Mouse (Mus musculus) erythroblast, embryonic 14.5 days (primary cell): ENCODE measurements around the gene Zfp14.

ENCODE experiments used
- GATA1 ChIP-seq: IDR thresholded peaks from 2 replicates; pipeline ENCODE4 v1.6.1; 2012; ENCODE audit warnings: low read length, inconsistent platforms, mixed read lengths
- TAL1 ChIP-seq: IDR thresholded peaks from 3 replicates; pipeline ENCODE4 v1.6.1; 2012; ENCODE audit warnings: low read length, inconsistent platforms, mixed read lengths

DNA sequence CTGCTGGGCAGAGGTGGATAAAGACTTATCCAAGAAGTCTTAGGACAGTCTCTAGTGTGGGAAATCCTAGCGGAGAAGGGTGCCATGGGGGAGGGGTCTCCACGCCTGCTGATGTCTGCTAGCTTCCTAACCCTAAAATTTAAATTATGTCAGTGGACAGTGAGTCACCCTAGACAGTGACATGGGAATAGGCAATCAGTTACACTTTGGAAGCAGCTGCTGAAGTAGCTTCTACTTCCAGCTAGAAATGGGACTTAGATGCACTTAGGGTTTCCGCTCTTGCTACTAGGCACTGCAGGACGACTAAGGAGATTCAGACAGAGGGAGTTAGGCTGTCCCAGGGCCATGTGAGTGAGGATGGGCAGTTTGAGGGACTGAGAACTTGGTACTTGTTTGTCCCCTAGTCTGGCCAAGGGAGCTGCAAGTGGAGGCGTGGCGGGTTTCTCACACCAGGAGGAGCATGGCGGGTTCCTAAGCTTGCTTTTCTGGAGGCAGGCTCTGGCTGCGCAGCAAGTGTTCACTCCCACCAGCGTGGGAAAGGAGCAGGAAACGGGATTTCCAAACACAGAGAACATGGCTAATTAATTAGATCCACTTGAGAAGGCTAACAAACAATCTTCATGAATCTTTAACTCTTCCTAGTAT, 40.5 kb downstream of the Zfp14 start:
- TF ChIP-seq GATA1 (no peak), TAL1 (no peak)
